Mouse (Mus musculus): ENCODE results near the gene Gm5129. TPM values are rescaled to one million over a fixed set of nuclear protein-coding genes. Genes with fewer than 3 reads are reported as not detected.
A peak's percentile ranks its signal among the peaks of the same experiment; 100 is the strongest.
"Not testable (repeated sequence)": the region's sequence is repeated elsewhere in the genome, so short reads cannot be mapped to it uniquely, and the experiment has no call there.

Gm5129 gene
- total RNA-seq, 2 experiments from 2014 or later = not detected

- not testable (repeated sequence) for DNase-seq (ENCODE audit: low spot score in 2 of 2)
Observed at GRCm38 (mm10) chr5:29726070-29726469, 9.7 kb downstream of the Gm5129 start.

DNA sequence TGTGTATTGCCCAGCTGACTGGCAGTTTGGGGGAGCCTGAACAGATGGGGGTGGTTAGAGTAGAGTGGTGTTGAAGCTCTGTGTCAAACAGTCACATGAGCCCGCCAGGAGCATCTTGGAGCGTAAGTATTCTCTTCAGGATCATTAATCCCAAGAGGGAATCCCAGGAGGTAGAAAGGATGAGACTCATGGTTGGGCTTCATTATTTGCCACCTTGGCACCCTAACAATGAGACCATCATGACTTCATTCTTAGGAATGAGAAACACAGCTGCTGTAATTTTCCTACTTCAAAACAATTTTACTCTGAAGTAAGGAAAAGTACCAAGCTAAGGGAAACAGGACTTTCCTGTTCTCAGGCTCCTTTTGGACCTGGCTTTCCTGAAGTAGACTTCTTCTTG is 10.4 kb downstream of the Gm5129 start:
- DNase-seq (ENCODE audit: low spot score in 2 of 2) = no peak

- DNase-seq (ENCODE audit: low spot score in 2 of 2) = no peak
Observed at GRCm38 (mm10) chr5:29721159-29721558, 14.6 kb downstream of the Gm5129 start.

DNA sequence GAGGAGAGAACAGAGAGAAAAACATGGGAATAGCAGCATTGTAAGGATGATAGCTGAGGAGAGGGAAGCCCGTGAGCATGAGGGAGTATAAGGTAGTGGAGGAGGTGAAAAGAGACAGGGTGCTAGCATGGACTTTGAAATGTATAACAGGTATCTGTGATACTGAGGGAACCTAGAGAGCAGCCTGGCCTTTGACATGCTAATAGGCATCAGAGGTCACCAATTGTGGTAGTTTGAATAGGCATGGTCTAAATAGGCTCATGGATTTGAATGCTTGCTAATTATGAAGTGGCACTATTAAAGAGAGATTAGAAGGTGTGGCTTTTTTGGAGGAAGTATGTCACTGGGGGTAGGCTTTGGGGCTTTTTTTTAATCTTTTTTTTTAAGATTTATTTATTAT is 22.8 kb downstream of the Gm5129 start:
- no peak for DNase-seq (ENCODE audit: low spot score in 2 of 2)

DNA sequence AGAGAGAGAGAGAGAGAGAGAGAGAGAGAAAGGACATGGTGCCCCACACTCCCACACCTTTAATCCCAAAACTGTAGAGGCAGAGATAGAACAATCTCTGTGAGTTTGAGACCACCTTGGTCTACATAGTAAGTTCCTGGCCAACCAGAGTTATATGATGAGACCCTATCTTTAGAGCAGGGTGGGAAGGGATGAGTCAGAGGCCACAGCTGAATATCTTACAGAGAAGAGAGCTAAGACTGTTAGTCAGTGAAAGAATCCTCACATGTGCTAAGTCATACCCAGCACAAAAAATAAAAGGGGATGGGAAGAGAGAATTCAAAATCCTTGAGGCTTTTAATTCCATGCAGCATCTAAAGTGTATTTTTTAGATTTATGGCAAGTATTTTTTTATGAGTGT is 24.1 kb downstream of the Gm5129 start:
- no peak for DNase-seq (ENCODE audit: low spot score in 2 of 2)

- no peak for DNase-seq (ENCODE audit: low spot score in 2 of 2)
Observed at GRCm38 (mm10) chr5:29708258-29708657, 27.5 kb downstream of the Gm5129 start.

- DNase-seq (ENCODE audit: low spot score in 2 of 2) = no peak
Observed at GRCm38 (mm10) chr5:29707241-29707640, 28.5 kb downstream of the Gm5129 start.

- no peak for DNase-seq (ENCODE audit: low spot score in 2 of 2)
Observed at GRCm38 (mm10) chr5:29699520-29700202, 36.1 kb downstream of the Gm5129 start.

DNA sequence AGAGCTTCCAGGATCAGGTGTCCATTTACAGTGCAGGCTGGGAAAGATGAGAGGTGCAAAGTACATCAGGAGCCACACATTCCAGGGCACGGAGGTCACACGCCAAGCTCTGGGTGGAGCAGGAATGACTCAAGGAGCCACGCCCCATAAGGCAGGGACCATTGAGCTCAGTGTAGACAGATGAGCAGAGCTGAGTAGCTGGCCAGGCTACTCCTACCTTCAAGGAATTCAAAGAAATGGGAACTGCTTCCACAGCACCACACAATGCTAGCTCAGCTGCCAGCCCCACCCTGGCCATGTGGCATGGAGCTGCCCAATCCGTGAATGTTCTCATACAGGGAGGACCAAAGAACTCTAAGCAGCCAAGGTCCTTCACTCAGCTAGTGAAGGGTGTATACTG is 37.2 kb downstream of the Gm5129 start:
- no peak for DNase-seq (ENCODE audit: low spot score in 2 of 2)

DNA sequence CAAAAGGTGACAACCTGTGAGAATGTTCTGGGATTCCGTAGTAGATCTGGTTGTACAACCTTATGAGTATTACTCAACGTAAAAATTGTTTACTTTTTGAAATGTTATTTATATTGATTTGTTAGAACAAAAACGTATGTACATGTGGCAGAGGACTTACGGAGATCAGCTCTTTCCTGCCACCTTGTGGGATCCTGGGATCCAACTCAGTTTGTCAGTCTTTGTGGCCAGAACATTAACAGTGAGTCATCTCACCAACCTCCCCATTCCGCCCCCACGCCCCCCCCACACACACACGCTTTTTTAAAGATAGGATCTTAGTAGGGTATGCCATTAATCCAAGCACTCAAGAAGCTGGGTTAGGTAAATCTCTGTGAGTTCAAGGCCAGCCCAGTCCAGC is 47.4 kb downstream of the Gm5129 start:
- DNase-seq (ENCODE audit: low spot score in 2 of 2) = no peak

DNA sequence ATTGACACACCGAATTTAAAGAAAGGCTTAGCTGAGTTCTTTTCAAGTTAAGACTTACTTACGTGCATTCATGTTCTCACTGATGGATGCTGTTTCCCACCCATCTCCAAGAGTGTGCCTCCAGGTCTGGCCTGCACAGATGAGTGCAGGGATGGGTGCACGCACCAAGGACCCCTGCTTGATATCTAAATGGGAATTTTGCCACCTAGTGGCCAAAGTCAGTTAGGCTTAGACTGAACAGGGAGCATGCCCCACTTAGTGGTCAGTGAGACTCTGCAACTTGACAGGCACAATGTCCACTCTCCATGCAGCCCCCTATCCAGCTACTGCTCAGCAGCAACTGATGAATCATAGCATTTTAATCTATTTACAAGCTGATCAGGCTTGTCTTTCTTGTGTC is 48.1 kb downstream of the Gm5129 start:
- DNase-seq (ENCODE audit: low spot score in 2 of 2) = peak in 1 of 2 experiments; percentile 28

Other genes starting within 250 kb of the Gm5129 start
- gene Ube3c, start 166.7 kb downstream of the Gm5129 start, total RNA-seq (2021) = 10 to 100 TPM; 40.9 to 41.1 TPM
- 10 to 100 TPM; 82.6 to 98.4 TPM for gene Dnajb6, start 248 bp downstream of the Gm5129 start, total RNA-seq (2021)

Measured in gastrocnemius, postnatal 4 days (tissue).